Mouse (Mus musculus): ENCODE measurements around the gene Ccdc73. TPM values are rescaled to one million over a fixed set of nuclear protein-coding genes. Genes with fewer than 3 reads are reported as not detected.
"Not testable (repeated sequence)": the region's sequence is repeated elsewhere in the genome, so short reads cannot be mapped to it uniquely, and the experiment has no call there.

Ccdc73 gene
- 1 to 10 TPM in 1 of 4 experiments, not detected in 3; 3.3 TPM for total RNA-seq (2022)

DNA sequence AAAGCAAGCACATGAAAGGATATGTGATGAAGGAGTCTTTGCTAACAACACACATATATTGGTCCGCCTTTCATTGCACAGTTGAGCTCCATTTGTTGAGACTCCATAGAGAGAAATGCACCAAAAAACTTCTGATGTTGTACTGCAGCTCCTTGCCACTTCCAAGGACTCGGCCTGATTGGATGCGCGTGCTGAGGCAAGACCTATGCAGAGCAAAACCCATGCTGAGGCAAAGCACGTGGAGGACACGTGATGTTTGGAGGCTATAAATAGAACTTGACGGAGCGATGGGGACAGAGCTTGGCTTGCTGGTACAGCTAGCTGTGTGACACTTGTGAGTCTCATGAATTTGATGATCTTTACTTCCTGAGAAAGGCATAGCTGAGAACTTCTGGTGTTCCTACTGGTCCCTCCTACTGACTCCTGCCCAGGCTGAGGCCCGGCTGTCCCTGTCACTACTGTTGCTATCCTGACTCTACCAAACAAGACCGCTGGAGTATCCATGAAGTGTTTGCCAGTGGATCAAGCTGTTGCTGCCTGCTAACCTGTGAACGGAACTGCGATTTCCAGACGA is at the start of gene Ccdc73:
TSS of gene Ccdc73 (plus strand) at position 524 of the 574 bp plus-strand sequence.
- no peak for DNase-seq (ENCODE audit: low spot score in 2 of 2)

DNA sequence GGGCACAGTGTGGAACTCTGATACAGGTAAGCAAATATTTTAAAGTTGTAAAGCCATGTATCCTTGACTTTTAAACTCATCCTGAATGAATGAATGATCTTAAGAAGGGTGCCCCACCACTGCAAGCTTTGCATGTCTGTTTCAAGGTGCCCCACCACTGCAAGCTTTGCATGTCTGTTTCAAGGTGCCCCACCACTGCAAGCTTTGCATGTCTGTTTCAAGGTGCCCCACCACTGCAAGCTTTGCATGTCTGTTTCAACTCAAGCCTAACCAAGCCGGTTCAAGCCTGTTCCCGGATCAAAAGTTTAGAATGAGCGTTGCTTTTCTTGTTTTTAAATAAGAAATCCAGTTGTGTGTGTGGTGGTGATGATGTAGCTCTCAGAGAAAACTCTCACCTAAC is 48.8 kb upstream of the Ccdc73 start:
- not testable (repeated sequence) for DNase-seq (ENCODE audit: low spot score in 2 of 2)

DNA sequence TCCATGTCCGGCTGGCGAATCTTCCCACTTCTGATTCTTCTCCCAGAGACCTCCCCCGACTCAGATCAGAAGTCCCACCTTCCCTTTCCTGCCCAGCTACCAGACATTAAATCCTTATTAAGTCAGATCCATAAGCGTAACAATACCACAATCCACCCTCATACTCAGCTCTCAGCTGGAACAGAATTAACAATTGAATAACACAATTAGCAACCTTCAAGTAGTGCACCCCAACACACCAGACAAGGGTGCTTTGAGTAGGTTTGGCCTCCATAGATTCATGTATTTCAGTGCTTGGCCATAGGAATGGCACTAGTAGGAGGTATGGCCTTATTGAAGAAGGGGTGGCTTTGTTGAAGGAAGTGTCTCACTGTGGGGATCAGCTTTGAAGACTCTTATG is 41.4 kb upstream of the Ccdc73 start:
- no peak for DNase-seq (ENCODE audit: low spot score in 2 of 2)

DNA sequence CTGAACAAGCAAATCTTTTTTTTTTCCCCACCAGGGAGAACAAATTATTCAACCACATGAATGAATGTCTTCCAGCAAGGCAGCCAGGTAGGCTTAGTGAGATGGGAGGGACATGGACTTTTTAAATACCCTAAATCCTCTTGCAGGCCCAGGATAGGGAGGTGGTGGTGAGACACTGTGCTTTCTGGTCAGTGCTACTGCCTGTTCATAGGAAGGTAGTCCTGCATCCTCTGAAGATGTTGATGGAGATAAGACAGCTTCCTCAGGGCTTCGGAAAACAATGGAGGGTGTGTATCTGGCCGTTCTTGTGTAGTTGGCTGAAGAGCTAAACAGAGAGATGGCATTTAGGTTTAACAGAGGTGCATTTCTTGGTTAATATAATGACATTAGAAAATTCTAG is 35.1 kb upstream of the Ccdc73 start:
- DNase-seq (ENCODE audit: low spot score in 2 of 2) = no peak

DNA sequence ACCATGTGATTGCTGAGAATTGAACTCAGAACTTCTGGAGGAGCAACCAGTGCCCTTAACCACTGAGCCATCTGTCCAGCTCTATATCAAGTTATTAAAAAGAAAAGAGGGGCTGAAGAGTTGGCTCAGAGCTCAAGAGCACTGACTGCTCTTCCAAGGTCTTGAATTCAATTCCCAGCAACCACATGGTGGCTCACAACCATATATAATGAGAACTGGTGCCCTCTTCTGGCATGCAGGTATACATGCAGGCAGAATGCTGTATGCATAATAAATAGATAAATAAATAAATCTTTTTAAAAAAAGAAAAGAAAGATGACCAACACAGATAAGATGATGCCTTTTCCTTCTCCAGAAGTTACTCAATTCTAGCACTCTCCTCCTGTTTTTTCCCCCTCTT is 26.6 kb upstream of the Ccdc73 start:
- DNase-seq (ENCODE audit: low spot score in 2 of 2) = no peak

DNA sequence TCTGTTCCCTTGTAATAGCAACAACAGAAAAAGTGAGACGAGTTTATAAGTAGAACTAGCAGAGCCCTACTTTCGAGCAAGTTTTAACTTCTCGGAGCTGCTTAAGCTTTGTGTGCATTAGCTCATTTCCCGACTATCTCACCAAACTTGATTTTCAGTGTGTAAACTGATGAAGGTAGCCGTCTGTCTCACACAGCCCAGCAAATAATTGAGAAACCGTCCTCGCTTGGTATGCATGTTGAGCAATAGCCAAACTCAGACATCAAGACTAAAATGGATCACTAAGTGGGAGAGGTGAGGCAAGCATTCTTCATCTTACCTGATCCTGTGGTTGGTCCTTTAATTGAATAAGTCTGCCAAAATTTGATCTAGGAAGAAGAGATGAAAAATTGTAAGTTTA is 25.9 kb upstream of the Ccdc73 start:
- DNase-seq (ENCODE audit: low spot score in 2 of 2) = no peak

DNA sequence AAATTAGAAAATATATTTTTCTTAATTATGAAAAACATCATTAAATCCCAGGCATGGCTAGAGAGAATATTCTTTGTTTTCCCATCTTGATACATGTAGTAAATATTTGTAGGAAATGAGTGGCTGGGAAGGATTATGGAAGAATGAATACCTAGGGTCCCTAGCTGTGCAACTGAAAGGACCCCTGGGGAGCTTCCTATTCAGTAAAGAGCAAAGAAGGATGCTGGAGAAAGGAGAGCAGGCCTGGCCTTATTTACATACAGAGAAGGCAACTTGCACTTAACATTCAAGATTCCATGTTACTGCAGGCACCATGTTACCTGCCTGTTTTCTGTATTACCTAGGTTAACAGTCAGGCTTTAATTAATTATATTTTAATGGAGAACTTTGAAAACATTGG is 25.0 kb upstream of the Ccdc73 start:
- no peak for DNase-seq (ENCODE audit: low spot score in 2 of 2)

DNA sequence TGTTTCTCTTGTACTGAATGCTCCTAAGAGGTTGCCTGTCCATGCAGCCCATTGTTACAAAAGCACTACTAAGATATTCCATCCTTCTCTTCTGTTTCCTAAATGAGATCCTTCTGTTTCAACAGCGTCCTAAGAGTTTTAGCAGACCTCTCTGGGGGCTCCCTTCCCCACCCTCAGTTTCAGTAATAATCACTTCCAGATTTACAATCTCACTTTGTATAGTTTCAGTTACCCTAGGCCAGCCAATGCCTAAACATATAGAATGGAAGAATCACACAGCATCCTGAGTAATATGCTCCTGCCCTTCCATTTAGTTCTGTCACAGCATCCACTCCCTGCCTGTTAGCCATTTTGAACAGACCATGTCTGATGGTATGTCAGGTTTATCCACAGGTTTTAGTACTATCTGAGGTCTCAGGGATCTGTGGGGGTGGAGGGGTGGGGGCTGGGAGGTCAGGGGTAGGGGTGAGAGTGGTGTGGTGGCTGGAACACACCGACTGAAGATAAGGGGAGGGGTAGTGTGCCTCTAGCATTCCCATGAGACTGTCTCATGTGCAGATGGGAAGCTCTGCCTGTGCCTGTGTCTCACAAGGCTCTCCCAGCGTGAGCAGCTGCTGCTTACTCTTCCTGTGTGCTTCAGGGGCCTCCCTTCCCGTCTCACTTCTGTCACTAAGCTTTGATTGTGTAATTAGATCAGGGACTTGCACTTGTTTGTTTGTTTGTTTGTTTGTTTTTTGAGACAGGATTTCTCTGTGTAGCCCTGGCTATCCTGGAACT is 20.8 kb upstream of the Ccdc73 start:
- no peak for DNase-seq (ENCODE audit: low spot score in 2 of 2)

DNA sequence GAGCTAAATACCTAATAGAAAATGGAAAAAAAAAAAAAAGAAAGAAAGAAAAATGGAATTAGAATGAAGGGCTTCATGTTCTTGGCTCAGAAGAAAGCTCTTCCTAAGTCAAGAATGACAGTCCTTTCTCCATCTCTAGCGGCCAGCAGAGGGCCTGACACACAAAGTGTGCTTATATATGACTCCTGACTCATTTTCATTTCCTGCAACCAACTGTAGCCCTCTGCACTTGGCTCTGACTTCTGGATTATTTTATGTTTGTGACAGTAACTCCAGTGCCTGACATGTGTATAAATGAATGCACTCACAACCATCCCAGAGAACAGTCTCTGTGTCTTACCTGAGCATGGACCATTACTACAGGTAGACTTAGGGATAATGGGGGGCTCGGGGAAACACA is 20.0 kb upstream of the Ccdc73 start:
- no peak for DNase-seq (ENCODE audit: low spot score in 2 of 2)

DNA sequence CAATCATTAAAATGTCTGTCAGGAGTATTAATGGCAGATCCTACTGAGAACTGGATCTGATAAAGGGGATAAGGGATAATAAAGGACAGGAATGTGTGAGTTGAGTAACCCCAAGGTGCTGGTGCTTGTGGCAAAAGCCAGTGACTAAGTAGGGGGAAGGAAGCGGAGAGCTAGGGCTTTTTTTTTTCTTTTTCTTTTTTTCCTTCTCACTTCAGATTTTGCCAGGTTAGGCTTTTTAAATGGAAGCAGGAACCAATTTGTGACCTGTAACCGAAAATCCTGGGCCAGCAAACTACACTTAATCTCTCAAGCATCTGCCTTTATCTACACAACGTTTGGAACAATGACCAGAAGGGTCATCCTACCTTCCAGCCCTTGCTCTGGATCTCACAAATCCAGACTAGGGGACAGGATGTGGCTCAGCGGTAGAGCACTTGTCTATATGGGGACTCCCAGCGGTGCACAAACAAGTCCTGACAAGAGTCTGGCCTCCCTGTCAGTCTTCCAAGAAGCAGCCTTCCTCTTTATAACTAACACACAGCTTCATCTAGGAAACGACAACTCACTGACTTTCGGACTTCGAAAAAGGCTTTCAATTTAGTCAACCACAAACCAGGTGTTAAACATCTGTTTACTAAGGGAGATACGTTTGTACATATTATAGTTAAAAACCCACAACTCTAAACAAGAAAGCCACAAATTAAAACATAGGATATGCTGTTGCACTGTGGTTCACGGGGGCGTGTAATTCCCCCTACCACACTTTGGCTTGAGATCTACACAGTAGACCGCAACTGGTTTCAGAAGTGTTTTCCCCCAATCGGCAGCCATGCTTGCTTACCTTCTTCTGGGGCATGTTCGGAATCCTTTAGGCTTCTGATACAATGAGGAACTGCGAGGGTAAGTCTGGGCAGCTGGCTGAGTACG is 19.1 kb upstream of the Ccdc73 start:
- no peak for DNase-seq (ENCODE audit: low spot score in 2 of 2)

DNA sequence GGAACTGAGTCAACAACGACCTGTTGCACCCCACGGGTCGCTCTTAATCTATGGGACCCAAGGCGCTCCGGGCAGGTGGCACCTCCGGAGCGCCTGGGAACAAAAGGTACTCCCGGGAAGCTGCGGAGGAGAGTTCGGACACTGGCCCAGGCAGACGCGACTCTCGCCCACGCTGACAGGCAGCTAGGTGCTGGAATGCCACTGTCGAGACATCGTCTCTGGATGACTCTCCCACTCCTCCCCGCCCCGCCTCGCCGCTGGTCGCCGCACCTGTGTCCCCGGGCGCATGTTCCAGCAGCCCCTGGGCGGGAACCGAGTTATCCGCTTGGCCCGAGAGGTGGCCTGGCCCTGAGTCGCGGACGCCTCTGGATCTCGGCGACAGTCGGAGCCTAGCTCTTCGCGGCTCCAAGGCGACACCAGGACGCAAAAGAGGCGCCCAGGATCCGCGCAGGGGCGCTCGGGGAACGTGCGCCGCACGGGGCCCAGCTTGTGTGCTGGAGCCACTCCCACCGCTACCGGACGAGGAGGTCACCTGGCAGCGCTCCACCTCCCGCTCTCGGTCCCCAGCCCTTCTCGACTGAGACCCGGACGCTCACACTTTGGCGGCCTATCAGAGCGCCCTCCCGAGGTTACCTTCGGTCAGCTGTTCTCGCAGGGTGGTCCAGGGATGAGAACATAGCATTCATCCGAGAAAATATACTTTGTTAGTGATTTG is 18.2 kb upstream of the Ccdc73 start, which contains the start of gene Prrg4:
TSS of gene Prrg4 (minus strand) at position 601 of the 715 bp plus-strand sequence.
- DNase-seq (ENCODE audit: low spot score in 2 of 2) = peak; percentile 3 to 11

DNA sequence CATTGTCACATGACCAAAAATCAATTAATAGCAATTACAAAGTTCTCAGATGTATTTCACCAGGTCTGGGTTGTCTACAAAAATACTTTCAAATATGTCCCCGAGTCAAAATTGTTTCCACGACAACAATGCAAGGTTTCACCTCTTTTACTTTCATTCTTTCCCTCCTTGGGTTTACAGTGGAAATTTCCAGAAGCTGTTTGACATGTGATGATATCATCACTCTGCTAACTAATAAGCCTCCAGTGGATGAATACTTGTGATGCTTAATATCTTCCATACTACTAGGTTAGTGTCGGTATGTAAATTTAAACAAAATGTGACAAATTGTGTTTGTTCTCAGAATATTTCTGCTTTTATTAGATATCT is 17.6 kb upstream of the Ccdc73 start:
- DNase-seq (ENCODE audit: low spot score in 2 of 2) = no peak

DNA sequence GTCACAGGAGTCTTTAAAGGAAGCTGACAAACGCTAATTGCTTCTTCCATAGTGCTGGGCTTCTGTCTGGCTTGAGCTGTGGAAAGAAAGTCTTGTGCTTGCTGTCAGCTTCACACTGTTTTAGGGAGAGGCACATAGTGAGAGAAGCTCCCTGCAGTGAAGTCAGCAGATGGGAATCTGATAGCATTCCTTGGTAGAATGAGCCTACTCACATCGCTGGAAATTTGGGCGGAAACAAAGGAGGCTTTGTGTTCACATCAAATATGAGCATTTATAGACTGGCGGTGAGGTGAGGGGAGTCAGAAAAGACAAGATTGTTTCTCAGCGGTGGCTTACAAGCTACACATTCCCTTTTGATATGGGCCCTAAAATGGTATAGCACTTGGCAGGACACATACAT is 15.9 kb upstream of the Ccdc73 start:
- DNase-seq (ENCODE audit: low spot score in 2 of 2) = no peak

DNA sequence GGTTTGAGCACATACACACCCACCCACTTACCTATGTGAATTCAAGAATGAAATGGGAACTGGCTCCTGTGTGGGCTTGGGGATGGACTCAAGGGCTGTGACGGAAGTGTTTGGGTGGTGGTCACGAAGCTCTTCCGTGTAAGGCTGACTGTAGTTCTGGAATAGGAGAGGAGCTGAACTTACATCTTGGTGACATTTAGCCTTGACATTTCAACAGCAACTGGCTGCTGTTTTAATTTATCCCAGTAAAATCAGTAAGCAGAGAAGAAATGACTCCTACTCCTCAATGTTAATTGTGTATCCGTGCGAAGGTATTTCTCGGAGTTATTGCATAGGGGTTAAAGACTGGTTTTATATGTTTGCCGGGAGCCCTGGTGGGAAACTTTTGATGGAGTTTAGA is 15.1 kb upstream of the Ccdc73 start:
- DNase-seq (ENCODE audit: low spot score in 2 of 2) = no peak

DNA sequence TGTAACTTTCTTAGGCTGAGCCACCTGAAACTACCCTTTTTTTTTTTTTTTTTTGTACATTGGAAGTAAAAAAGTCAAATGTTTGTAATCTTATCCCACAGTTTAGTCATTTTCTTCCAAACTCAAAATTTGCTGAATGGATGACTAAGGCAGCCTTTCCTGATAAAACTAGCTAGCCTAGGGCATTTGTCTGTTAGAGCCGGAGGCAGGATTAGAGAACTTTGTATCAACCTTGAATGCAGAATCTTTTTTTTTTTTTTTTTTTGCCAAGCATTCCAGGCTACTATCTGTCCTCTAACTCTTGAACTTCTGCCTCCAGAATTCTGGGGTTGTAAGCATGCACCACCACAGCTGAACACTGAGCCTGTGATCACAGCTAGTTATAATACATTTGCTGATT is 12.8 kb upstream of the Ccdc73 start:
- DNase-seq (ENCODE audit: low spot score in 2 of 2) = no peak

DNA sequence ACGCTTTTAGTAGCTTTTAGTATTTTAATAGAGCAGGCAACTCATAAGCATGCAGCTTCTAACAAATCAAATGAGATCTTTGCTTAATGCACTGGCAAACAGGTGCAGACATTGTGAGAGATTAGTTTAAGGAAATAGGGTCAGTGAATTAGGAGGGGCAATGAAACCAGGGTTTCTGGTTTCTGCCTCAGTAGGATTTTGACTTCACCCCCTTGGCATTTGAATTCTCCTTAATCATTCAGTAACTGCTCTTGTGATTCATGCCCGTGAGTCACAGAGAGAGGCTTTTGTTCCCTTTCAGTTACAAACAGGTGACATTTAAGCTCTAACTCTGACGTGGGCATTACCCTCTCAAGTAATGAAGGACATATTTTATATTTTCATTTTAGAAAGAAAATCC is 11.9 kb upstream of the Ccdc73 start:
- DNase-seq (ENCODE audit: low spot score in 2 of 2) = no peak

DNA sequence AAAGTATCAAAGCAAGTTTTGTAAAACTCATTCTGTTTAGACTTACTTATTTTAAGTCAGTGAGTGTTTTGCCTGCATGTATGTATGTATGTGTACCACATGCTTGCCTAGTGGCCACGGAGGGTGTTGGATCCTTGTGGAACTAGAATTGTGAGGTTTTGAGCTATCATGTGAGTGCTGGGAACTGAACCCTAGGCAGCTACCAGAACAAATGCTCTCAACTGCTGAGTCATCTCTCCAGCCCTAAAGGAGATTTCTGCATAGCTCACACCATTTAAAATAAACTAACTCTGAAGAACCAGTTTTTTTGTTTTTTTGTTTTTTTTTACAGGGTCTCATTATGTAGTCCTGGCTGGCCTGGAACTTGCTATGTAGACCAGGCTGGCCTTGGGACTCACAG is 11.4 kb upstream of the Ccdc73 start:
- no peak for DNase-seq (ENCODE audit: low spot score in 2 of 2)

DNA sequence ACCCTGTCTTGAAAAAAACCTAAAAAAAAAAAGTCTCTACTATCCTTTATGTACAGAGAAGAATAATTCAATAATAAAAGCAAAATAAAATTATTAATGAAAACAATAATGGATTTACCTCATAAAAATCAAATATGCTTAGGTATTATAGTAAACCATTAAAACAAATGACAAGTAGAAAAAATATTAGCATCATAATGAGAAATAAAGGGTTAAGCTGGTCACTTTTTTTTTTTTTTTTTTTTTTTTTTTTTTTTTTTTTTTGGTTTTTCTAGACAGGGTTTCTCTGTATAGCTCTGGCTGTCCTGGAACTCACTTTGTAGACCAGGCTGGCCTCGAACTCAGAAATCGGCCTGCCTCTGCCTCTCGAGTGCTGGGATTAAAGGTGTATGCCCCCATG is 9.5 kb upstream of the Ccdc73 start:
- DNase-seq (ENCODE audit: low spot score in 2 of 2) = not testable (repeated sequence)

DNA sequence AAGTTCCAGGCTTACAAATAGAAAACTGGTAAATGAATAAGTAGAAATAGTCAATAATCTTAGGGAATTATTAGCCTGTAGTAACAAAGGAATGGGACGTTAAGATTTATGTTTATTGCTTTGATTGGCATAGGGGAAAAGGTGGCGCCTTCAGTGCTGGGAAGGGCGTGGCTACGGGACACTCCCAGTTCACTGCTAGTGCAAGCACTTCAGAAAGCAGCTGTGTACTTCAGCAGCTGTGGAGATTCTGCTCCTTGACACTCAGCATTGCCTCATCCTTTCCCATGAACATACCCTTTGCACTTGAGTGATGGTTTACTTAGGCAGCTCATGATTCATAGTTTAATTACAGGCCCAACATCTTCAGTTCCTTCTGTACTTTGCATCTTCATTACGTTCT is 8.5 kb upstream of the Ccdc73 start:
- DNase-seq (ENCODE audit: low spot score in 2 of 2) = no peak

DNA sequence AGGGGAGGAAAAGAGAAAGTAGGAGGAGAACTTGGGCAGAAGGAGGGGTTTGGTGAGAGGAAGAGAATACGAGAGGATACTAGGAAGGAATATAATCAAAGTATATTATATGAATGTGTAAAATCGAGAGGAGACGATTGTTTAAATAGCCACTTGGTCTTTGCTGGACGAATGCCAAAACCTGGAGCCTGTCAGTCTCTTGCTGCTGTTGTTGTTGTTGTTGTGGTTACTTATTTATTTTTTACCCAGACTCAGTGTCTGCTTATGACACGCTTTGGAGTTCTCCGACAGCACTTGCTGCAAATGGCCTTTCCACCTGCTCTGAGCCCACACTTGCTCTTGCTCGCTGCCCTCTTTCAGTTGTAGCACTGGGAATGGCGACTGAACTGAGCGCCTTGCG is 7.2 kb upstream of the Ccdc73 start:
- no peak for DNase-seq (ENCODE audit: low spot score in 2 of 2)

DNA sequence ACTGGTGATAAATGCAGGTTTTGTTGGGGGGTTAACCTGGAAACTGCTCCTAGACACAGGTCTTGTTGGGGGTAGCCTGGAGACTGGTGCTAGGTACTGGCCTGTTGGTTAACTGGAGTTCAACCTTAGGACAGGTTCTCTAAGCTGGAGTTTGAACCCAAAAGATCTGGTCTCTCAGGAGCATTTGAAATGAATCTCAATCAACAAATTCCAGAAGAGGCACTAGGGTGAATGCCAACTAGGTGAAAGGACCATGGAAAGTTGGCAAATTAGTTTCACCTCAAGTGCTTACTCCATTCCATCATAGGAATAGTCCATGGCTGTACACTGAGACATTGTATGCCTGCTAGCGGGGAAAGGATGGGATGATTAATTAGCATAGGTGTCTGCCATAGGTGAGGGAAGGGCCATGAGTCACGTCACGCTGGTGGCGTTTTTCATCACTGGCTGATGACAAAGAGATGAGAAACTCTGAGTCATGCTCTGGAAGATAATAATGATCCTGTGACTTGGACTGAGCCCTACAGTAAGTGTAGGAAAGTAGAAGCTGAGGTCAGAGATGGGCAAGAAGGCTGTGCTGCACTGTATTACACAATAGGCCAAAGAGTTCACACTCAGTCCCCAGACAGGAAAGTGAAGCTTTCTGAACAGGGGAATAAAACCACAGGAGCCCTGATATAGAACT is 3.3 kb upstream of the Ccdc73 start:
- no peak for DNase-seq (ENCODE audit: low spot score in 2 of 2)
